Mouse (Mus musculus) heart, embryonic 13.5 days (tissue): ENCODE measurements at regions not wholly inside any gene's neighbourhood (a gene's known extent, or its start where the extent isn't known, plus 50 kb on each side); places are given as distances from the start of the nearest gene placed in this dataset. TPM values are rescaled to one million over a fixed set of nuclear protein-coding genes. Genes with fewer than 3 reads are reported as not detected.
"Not testable (repeated sequence)": the region's sequence is repeated elsewhere in the genome, so short reads cannot be mapped to it uniquely, and the experiment has no call there.

Experiments
- ATAC-seq: fragments of 200-750 bp; cut with Nextera tagmentation; 2 replicates; pipeline ENCODE4 v1.8.0; 2017; ENCODE audit warnings: moderate TSS enrichment; ENCODE audit not compliant: insufficient number of reproducible peaks, low FRiP score, low TSS enrichment; ENCODE audit errors: extremely low read depth
- H3K27ac ChIP-seq: fragments of 300-500 bp; sonication (generic); replicated peaks from 2 replicates; pipeline ENCODE4 v1.5.1; 2015; ENCODE audit warnings: moderate library complexity, mild to moderate bottlenecking, inconsistent platforms
- H3K27me3 ChIP-seq: fragments of 300-500 bp; sonication (generic); replicated peaks from 2 replicates; pipeline ENCODE4 v1.6.1; 2015; ENCODE audit warnings: mild to moderate bottlenecking, inconsistent platforms
- H3K36me3 ChIP-seq: fragments of 300-500 bp; sonication (generic); 2 replicates; pipeline ENCODE4 v1.6.1; 2015; ENCODE audit warnings: mild to moderate bottlenecking, inconsistent platforms
- H3K4me1 ChIP-seq: fragments of 300-500 bp; sonication (generic); 2 replicates; pipeline ENCODE4 v1.6.1; 2015; ENCODE audit warnings: inconsistent platforms
- H3K4me2 ChIP-seq: fragments of 300-500 bp; sonication (generic); 2 replicates; pipeline ENCODE4 v1.6.1; 2015; ENCODE audit warnings: inconsistent platforms, mild to moderate bottlenecking, moderate library complexity
- H3K4me3 ChIP-seq: fragments of 300-500 bp; sonication (generic); 2 replicates; pipeline ENCODE4 v1.5.1; 2015; ENCODE audit warnings: moderate library complexity, mild to moderate bottlenecking, inconsistent platforms
- H3K9ac ChIP-seq: fragments of 300-500 bp; sonication (generic); 2 replicates; pipeline ENCODE4 v1.6.1; 2015; ENCODE audit warnings: inconsistent platforms, mild to moderate bottlenecking, moderate library complexity
- H3K9me3 ChIP-seq: fragments of 300-500 bp; sonication (generic); 2 replicates; pipeline ENCODE4 v1.6.1; 2016; ENCODE audit warnings: inconsistent platforms
- WGBS: fragments of 180-500 bp; shearing (Covaris S2); methylation state at CpG from one replicate; pipeline ENCODE4 v1.1.7; 2015; ENCODE audit warnings: mixed read lengths; 5-methylcytosine and 5-hydroxymethylcytosine counted together
- microRNA-seq: library from miRNA; unstranded; fragments of <30 nt; microRNA quantifications from one replicate; pipeline ENCODE4, GENCODE M21; 2016

DNA sequence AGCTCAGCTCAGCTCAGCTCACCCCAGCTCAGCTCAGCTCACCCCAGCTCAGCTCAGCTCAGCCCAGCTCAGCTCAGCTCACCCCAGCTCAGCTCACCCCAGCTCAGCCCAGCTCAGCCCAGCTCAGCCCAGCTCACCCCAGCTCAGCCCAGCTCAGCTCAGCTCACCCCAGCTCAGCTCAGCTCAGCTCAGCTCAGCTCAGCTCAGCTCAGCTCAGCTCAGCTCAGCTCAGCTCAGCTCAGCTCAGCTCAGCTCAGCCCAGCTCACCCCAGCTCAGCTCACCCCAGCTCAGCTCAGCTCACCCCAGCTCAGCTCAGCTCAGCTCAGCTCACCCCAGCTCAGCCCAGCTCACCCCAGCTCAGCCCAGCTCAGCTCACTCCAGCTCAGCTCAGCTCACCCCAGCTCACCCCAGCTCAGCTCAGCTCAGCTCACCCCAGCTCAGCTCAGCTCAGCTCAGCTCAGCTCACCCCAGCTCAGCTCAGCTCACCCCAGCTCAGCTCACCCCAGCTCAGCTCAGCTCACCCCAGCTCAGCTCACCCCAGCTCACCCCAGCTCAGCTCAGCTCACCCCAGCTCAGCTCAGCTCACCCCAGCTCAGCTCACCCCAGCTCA is 64.6 kb upstream of the Adam6b start:
- not testable (repeated sequence) for H3K9ac ChIP-seq, ATAC-seq, H3K27ac ChIP-seq, H3K4me1 ChIP-seq, H3K36me3 ChIP-seq, H3K4me2 ChIP-seq, H3K4me3 ChIP-seq, H3K9me3 ChIP-seq, H3K27me3 ChIP-seq

DNA sequence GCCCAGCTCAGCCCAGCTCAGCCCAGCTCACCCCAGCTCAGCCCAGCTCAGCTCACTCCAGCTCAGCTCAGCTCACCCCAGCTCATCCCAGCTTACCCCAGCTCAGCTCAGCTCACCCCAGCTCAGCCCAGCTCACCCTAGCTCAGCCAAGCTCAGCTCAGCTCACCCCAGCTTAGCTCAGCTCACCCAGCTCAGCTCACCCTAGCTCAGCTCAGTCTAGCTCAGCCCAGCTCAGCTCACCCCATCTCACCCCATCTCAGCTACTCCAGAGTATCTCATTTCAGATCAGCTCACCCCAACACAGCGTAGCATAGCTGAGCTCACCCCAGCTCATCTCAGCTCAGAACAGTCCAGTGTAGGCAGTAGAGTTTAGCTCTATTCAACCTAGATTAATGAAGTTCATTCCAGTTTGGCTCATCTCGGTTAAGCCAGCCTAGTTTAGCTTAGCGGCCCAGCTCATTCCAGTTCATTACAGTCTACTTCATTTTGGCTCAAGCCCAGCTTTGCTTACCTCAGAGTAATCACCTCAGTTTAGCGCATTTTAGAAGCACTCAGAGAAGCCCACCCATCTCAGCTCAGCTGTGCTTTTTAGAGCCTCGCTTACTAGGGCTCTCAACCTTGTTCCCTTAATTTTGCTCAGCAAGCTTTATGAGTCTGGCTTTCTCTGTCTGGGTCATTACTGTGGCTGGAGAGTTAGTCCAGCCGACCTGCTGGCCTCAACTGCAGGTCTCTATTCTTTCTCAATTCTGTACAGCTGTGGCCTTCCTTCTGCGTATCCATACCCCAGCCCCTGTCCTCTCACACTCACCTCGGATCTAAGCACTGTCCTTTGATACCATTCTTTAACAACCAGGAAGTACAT is 63.9 kb upstream of the Adam6b start:
- Histone ChIP-seq H3K27me3 (no peaks in the 10 kb centered on the region), H3K36me3 (no peaks in the 10 kb centered on the region), H3K4me1 (no peaks in the 10 kb centered on the region), H3K4me2 (no peak overlapping the region), H3K4me3 (no peak overlapping the region), H3K9me3 (no peaks in the 10 kb centered on the region), H3K27ac (no peak overlapping the region), H3K9ac (no peak overlapping the region)
- ATAC-seq, result no peak
- WGBS, result 71% methylated on average over 8 of the region's 8 CpGs

DNA sequence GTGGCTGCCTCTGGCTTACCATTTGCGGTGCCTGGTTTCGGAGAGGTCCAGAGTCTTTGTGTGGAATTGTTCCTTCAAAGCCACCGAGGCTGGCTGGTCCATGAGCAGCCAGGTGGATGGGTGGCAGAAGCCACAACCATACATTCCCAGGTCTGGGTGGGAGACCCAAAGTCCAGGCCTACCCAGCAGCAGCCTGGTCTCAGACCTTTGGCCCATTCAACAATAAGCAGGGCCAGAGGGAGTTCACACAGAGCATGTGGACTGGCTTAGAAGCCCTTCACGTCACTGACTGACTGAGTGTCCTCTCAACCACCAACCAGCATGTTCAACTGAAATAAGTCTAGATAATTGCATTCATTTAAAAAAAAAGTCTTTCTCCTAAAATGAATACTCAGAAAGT is 62.7 kb upstream of the Adam6b start:
- no peak overlapping the region for H3K27ac ChIP-seq

DNA sequence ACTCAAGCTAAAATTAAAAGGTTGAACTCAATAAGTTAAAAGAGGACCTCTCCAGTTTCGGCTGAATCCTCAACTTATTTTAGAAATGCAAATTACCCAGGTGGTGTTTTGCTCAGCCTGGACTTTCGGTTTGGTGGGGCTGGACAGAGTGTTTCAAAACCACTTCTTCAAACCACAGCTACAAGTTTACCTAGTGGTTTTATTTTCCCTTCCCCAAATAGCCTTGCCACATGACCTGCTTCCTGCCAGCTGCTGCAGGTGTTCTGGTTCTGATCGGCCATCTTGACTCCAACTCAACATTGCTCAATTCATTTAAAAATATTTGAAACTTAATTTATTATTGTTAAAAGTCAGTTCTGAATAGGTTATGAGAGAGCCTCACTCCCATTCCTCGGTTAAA is 62.0 kb upstream of the Adam6b start:
- ATAC-seq, result no peak
- no peak overlapping the region for H3K27ac ChIP-seq
- 62% methylated on average over 4 of the region's 4 CpGs for WGBS
- no peaks in the 10 kb centered on the region for H3K27me3 ChIP-seq
- H3K4me3 ChIP-seq, result no peak overlapping the region
- H3K9ac ChIP-seq, result no peak overlapping the region
- H3K9me3 ChIP-seq, result 0 out of 2 replicates have a peak, but pooled peaks cover 3% of the 10 kb centered on the region
- no peaks in the 10 kb centered on the region for H3K36me3 ChIP-seq
- no peak overlapping the region for H3K4me2 ChIP-seq
- H3K4me1 ChIP-seq, result no peaks in the 10 kb centered on the region

More for the DNA sequence above, 62.7 kb upstream of the Adam6b start:
- Histone ChIP-seq H3K4me2 (no peak overlapping the region), H3K36me3 (no peaks in the 10 kb centered on the region), H3K27me3 (no peaks in the 10 kb centered on the region), H3K9me3 (0 out of 2 replicates have a peak, but pooled peaks cover 3% of the 10 kb centered on the region), H3K4me3 (no peak overlapping the region), H3K4me1 (no peaks in the 10 kb centered on the region), H3K9ac (no peak overlapping the region)
- ATAC-seq, result no peak
- WGBS, result 68% methylated on average over 4 of the region's 4 CpGs

DNA sequence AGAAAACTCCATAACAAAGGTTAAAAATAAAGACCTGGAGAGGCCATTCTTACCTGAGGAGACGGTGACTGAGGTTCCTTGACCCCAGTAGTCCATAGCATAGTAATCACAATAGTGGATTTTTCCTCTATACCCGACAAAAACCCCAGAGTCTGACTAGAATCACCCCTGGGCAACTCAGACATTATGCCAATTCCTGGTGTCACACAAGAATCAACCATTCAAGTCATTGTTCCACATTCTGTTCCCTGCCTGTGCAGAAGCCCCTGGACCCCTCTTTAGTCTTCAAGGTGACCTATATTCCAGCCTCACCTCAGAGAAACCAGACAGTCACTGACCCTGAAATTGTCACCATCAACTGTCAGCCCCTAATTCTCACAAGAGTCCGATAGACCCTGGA is 60.9 kb upstream of the Adam6b start:
- WGBS, result 62% methylated on average over 3 of the region's 3 CpGs
- Histone ChIP-seq H3K27me3 (no peaks in the 10 kb centered on the region), H3K27ac (no peak overlapping the region), H3K36me3 (no peaks in the 10 kb centered on the region), H3K4me3 (no peak overlapping the region), H3K9me3 (0 out of 2 replicates have a peak, but pooled peaks cover 3% of the 10 kb centered on the region), H3K9ac (no peak overlapping the region), H3K4me2 (no peak overlapping the region), H3K4me1 (no peaks in the 10 kb centered on the region)
- no peak for ATAC-seq

DNA sequence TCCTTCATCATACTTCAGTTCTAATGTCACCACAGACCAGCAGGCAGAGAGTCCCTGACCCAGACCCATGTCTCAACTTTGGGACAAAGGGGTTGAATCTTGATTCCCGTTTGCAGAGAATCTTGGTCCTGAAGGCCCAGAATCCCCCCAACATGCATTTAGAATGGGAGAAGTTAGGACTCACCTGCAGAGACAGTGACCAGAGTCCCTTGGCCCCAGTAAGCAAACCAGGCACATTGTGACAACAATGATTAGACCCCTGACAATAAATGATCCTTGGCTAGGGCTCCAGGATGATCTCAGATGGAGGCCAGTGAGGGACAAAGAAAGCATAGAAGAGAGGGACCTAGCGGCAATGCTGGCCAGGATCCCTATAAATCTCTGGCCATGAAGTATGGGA is 60.4 kb upstream of the Adam6b start:
- Histone ChIP-seq H3K4me3 (no peak overlapping the region), H3K36me3 (no peaks in the 10 kb centered on the region), H3K9ac (no peak overlapping the region), H3K9me3 (0 out of 2 replicates have a peak, but pooled peaks cover 3% of the 10 kb centered on the region), H3K4me2 (no peak overlapping the region), H3K4me1 (no peaks in the 10 kb centered on the region), H3K27me3 (no peaks in the 10 kb centered on the region), H3K27ac (no peak overlapping the region)
- 72% methylated on average over 2 of the region's 2 CpGs for WGBS
- no peak for ATAC-seq

DNA sequence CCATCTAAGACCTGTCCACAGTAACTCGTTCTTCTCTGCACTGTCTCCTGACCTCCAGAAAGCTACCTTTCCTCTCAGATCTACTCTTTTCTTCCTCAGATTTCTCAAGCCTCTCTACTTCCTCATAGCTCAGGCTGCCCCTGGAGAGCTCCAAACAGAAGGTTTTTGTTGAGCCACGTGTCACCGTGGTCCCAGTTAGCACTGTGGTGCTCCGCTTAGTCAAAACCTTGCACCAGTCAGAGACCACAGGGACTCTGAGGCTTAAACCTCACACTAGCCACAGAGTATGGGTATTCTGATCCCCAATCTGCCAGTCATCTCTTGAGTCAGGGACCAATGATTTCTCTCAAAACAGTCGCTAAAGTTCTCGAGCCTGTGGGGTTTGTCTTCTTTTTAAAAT is 59.0 kb upstream of the Adam6b start:
- H3K27ac ChIP-seq, result no peak overlapping the region

More for the DNA sequence above, 59.0 kb upstream of the Adam6b start:
- H3K36me3 ChIP-seq, result no peaks in the 10 kb centered on the region
- no peak for ATAC-seq
- no peak overlapping the region for H3K4me3 ChIP-seq
- H3K4me1 ChIP-seq, result no peaks in the 10 kb centered on the region
- no peak overlapping the region for H3K4me2 ChIP-seq
- no peak overlapping the region for H3K9ac ChIP-seq
- no peaks in the 10 kb centered on the region for H3K27me3 ChIP-seq
- H3K9me3 ChIP-seq, result 0 out of 2 replicates have a peak, but pooled peaks cover 3% of the 10 kb centered on the region
- 69% methylated on average over 6 of the region's 6 CpGs for WGBS

Small RNA genes lying in the stretch of these regions (microRNA-seq; reads per million reads assigned to microRNA genes)
- gene Gm22175, result not detected
- not detected for gene Gm24022
- gene Gm25747, result not detected
